Mouse (Mus musculus): ENCODE measurements at regions not wholly inside any gene's neighbourhood (a gene's known extent, or its start where the extent isn't known, plus 50 kb on each side); places are given as distances from the start of the nearest gene placed in this dataset.

DNA sequence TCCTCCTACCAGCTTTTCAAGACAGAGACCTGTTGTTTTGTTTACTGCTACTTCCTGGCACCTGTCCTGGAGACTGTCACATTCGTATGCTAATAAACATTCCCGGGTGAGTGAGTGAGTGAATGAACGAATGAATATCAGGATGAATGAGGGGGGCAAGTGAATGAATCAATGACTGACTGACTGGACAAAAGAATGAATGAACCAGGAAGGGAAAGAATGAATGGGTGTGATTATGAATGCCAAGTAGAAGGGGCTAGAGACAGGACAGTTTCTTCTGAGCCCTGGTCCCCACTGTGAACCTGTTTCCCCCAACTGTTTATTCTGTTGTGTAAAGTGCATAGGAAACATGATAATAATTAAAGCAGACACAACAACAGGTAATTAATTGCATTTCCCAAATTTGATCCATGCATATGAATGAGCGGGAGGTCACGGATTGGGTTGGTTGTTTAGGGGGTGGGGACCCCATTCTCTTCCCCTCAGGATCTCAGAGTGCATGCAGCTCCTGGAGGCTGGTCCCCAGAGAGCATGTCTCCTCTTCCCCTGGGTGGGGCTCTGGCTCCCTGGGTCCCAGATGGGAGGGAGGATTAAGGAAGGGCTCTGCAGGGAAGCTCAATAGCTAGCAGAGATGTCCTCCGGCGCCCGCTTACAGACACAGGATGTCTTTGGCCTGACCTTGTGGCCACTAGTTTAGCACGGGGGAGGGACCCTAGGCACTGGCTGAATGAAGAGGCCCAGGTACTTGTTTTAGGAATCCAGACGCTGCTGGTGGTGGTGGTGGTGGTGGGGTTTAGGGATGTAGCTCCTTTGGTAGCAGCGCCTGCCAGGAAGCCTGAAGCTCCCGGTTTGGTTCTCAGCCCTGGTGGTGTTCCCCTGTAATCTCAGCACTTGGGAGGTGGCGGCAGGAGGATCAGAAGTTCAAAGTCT, 65.4 kb upstream of the Casz1 start:
- WGBS, result 56% methylated on average over 13 of the region's 13 CpGs
- Histone ChIP-seq H3K36me3 (ENCODE audit: control insufficient read depth, insufficient read depth, low read length) (no peaks in the 10 kb centered on the region), H3K27ac (replicated peaks; ENCODE audit: insufficient read depth, low read depth, low read length) (no peak overlapping the region), H3K27me3 (ENCODE audit: control insufficient read depth, insufficient read depth, low read length) (peaks cover 6% of the 10 kb centered on the region), H3K4me3 (ENCODE audit: insufficient read depth, low read depth, low read length) (no peak overlapping the region), H3K4me1 (ENCODE audit: control insufficient read depth, insufficient read depth, low read length) (peaks cover 1% of the 10 kb centered on the region; the same call in 1 of the 2 replicates), H3K9ac (ENCODE audit: low read depth, low read length) (no peak overlapping the region), H3K79me2 (ENCODE audit: control insufficient read depth, insufficient read depth, low read length) (no peaks in the 10 kb centered on the region)
- TF ChIP-seq POLR2A (IDR thresholded peaks at IDR 0.05; ENCODE audit: extremely low read depth, insufficient read depth, low read length), result no peak
- TF ChIP-seq CTCF (IDR thresholded peaks at IDR 0.05; ENCODE audit: low read depth, low read length), result no peak
- no peak for DNase-seq (ENCODE audit: extremely low read depth, low read depth, low spot score)

DNA sequence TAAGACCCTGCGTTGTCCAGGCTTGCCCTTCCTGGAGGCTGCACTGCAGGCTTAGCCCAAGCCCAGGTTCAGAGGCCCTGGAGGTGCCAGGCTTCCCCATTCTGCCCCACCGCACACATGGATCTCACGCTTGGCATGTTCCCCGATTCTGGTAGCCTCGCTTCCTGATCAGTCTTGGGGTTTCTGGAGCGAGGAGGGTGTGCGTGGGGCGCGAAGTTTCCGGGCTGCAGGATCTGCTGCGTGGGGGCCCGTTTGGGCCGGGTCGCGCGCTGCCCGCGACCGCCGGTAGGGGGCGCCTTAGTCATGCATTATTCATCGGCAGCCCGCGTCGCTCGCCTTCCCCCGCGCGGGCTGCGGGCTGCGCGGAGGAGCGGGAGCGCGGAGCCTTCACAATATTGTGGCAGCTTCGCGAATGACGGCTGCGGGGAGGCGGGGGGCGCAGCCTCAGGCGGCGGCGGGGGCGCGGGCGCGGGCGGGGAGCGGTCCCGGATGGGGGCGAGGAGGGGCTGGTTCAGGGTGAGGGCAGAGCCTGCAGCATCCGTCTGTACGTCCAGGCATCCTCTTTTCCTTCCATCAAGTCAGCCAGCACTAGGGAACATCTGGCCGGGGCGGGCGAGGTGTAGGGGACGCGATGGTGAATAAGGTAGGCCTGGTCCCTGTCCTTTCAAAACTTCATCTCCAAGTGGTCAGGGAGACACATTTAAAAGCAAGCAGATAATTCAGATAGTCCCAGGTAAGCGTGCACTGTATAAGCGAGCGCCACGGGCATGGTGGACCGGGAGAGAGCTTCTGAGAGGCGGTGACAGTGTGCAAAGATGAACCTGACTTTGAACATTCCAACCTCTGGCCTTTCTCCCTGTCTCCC, 61.4 kb upstream of the Casz1 start:
- Histone ChIP-seq H3K79me2 (ENCODE audit: control insufficient read depth, insufficient read depth, low read length) (no peaks in the 10 kb centered on the region), H3K4me1 (ENCODE audit: control insufficient read depth, insufficient read depth, low read length) (peaks cover 3% of the 10 kb centered on the region; the same call in 1 of the 2 replicates), H3K36me3 (ENCODE audit: control insufficient read depth, insufficient read depth, low read length) (no peaks in the 10 kb centered on the region), H3K4me3 (ENCODE audit: insufficient read depth, low read depth, low read length) (peak overlapping the region; percentile 2; the same call in 1 of the 2 replicates), H3K9ac (ENCODE audit: low read depth, low read length) (no peak overlapping the region), H3K27ac (replicated peaks; ENCODE audit: insufficient read depth, low read depth, low read length) (no peak overlapping the region), H3K27me3 (ENCODE audit: control insufficient read depth, insufficient read depth, low read length) (peaks cover 6% of the 10 kb centered on the region)
- DNase-seq (ENCODE audit: extremely low read depth, low read depth, low spot score), result no peak
- WGBS, result 7% methylated on average over 65 of the region's 65 CpGs
- TF ChIP-seq POLR2A (IDR thresholded peaks at IDR 0.05; ENCODE audit: extremely low read depth, insufficient read depth, low read length) (no peak), CTCF (IDR thresholded peaks at IDR 0.05; ENCODE audit: low read depth, low read length) (peak; percentile 79)

DNA sequence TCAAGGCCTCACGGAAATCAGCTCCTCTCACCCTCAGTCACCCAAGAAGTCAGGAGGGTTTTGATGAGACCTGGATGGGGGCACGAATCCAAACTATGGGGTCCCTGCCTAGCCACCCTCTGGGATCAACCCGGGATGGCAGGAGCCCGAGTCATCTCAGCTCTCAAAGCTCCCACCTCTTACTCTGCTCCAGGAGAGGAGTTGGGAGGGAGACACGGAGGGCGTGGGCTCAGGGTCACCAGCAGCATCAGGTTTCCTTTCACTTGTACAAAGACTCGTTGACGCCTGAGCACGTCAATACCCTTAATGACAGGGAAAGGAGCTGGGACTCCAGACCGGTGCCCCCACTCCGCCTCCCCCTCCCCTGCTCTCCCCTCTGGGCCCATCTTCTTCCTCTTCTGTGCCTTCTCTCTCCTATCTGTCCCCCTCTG, 60.8 kb upstream of the Casz1 start:
- Histone ChIP-seq H3K36me3 (ENCODE audit: control insufficient read depth, insufficient read depth, low read length) (no peaks in the 10 kb centered on the region), H3K27me3 (ENCODE audit: control insufficient read depth, insufficient read depth, low read length) (peaks cover 6% of the 10 kb centered on the region)

DNA sequence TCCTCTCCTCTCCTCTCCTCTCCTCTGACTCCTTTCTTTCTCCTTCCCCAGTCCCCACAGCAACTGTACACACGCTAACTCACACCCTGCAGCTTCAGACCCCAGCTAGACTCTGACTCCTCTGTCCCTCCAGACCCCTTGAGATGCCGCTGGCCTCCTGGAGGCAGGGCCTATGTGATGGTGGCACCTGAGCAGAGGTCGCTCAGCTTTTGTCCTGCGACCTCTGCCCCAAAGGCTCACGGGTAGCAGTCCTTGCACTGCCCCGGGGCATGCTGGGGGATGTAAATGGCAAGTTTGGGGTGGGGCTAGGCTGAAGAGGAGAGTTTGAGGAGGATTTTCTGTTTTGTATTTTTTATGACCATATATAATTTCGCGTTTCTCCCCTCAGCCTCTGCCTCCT, 60.2 kb upstream of the Casz1 start:
- no peak for DNase-seq (ENCODE audit: extremely low read depth, low read depth, low spot score)
- 65% methylated on average over 8 of the region's 8 CpGs for WGBS
- Histone ChIP-seq H3K4me3 (ENCODE audit: insufficient read depth, low read depth, low read length) (no peak overlapping the region), H3K36me3 (ENCODE audit: control insufficient read depth, insufficient read depth, low read length) (no peaks in the 10 kb centered on the region), H3K79me2 (ENCODE audit: control insufficient read depth, insufficient read depth, low read length) (no peaks in the 10 kb centered on the region), H3K4me1 (ENCODE audit: control insufficient read depth, insufficient read depth, low read length) (peaks cover 3% of the 10 kb centered on the region; the same call in 1 of the 2 replicates), H3K27me3 (ENCODE audit: control insufficient read depth, insufficient read depth, low read length) (peaks cover 6% of the 10 kb centered on the region), H3K27ac (replicated peaks; ENCODE audit: insufficient read depth, low read depth, low read length) (no peak overlapping the region), H3K9ac (ENCODE audit: low read depth, low read length) (no peak overlapping the region)
- no peak for TF ChIP-seq CTCF (IDR thresholded peaks at IDR 0.05; ENCODE audit: low read depth, low read length)
- TF ChIP-seq POLR2A (IDR thresholded peaks at IDR 0.05; ENCODE audit: extremely low read depth, insufficient read depth, low read length), result no peak

More for the DNA sequence above, 60.8 kb upstream of the Casz1 start:
- Histone ChIP-seq H3K9ac (ENCODE audit: low read depth, low read length) (no peak overlapping the region), H3K27ac (replicated peaks; ENCODE audit: insufficient read depth, low read depth, low read length) (no peak overlapping the region), H3K79me2 (ENCODE audit: control insufficient read depth, insufficient read depth, low read length) (no peaks in the 10 kb centered on the region), H3K4me1 (ENCODE audit: control insufficient read depth, insufficient read depth, low read length) (peaks cover 3% of the 10 kb centered on the region; the same call in 1 of the 2 replicates), H3K4me3 (ENCODE audit: insufficient read depth, low read depth, low read length) (no peak overlapping the region)
- 74% methylated on average over 11 of the region's 11 CpGs for WGBS
- no peak for DNase-seq (ENCODE audit: extremely low read depth, low read depth, low spot score)
- TF ChIP-seq CTCF (IDR thresholded peaks at IDR 0.05; ENCODE audit: low read depth, low read length) (no peak), POLR2A (IDR thresholded peaks at IDR 0.05; ENCODE audit: extremely low read depth, insufficient read depth, low read length) (no peak)

DNA sequence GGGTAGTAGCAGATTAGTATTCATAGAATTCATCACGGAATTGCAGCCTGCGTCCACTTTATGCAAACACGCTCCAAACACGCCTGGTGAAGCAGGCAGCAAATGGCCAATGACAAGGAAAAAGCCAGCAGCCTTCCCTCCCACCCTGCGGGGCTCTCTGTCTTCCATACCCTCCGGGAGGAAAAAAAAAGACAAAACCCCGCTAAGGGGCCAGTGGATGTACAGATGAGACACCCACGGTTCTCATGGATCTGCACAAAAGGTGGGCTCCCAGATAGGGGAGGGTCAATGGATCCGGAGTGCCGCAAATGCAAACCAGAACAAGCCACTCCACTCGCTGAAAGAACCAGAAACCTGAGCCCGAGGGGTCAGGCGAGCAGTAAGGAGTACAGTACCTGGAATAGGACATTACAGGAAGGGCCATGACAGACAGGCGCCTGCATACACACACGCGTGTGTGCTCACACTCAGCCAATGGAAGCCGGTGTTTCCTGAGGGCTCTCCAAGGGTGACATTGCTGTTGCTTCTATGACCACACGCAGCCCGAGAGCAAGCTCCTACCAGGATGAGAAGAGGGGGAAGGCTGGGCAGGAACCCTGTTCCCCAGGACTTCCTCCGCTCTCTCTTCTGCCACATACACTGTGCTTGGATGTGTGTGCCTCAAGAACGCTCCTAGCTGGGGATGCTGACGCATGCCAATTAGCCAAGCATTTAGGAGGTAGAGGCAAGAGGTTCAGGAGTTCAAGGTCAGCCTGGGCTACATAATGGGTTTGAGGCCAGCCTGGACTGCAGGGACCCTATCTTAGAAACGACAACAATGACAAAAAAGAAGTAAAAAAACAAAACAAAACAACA, 57.5 kb upstream of the Casz1 start:
- Histone ChIP-seq H3K27me3 (ENCODE audit: control insufficient read depth, insufficient read depth, low read length) (peaks cover 6% of the 10 kb centered on the region), H3K79me2 (ENCODE audit: control insufficient read depth, insufficient read depth, low read length) (no peaks in the 10 kb centered on the region), H3K4me1 (ENCODE audit: control insufficient read depth, insufficient read depth, low read length) (peaks cover 3% of the 10 kb centered on the region; the same call in 1 of the 2 replicates), H3K9ac (ENCODE audit: low read depth, low read length) (no peak overlapping the region), H3K4me3 (ENCODE audit: insufficient read depth, low read depth, low read length) (no peak overlapping the region), H3K36me3 (ENCODE audit: control insufficient read depth, insufficient read depth, low read length) (no peaks in the 10 kb centered on the region), H3K27ac (replicated peaks; ENCODE audit: insufficient read depth, low read depth, low read length) (no peak overlapping the region)
- 44% methylated on average over 23 of the region's 23 CpGs for WGBS
- TF ChIP-seq POLR2A (IDR thresholded peaks at IDR 0.05; ENCODE audit: extremely low read depth, insufficient read depth, low read length) (no peak), CTCF (IDR thresholded peaks at IDR 0.05; ENCODE audit: low read depth, low read length) (no peak)
- no peak for DNase-seq (ENCODE audit: extremely low read depth, low read depth, low spot score)

Data from liver, adult 2 months (tissue).